Mouse (Mus musculus) macrophage (primary cell): ENCODE data around the gene Tppp2. TPM values are rescaled to one million over a fixed set of nuclear protein-coding genes. Genes with fewer than 3 reads are reported as not detected.
A peak's percentile ranks its signal among the peaks of the same experiment; 100 is the strongest.

Experiments
- H3K27ac ChIP-seq: fragments of 350-480 bp; formaldehyde crosslinking; 2 replicates; pipeline ENCODE4 v1.9.0; 2021
- H3K36me3 ChIP-seq: fragments of 350-480 bp; formaldehyde crosslinking; 2 replicates; pipeline ENCODE4 v1.9.0; 2021; ENCODE audit errors: inconsistent target
- H3K4me3 ChIP-seq: fragments of 350-480 bp; formaldehyde crosslinking; 2 replicates; pipeline ENCODE4 v1.9.0; 2021; ENCODE audit errors: inconsistent target
- H3K79me2 ChIP-seq: fragments of 350-480 bp; formaldehyde crosslinking; 2 replicates; pipeline ENCODE4 v1.9.0; 2021; ENCODE audit errors: inconsistent target
- WGBS: methylation state at CpG from one replicate; pipeline ENCODE4 v1.1.7; 2026; ENCODE audit warnings: inconsistent platforms; ENCODE audit not compliant: missing documents; 5-methylcytosine and 5-hydroxymethylcytosine counted together
- polyA plus RNA-seq: library from polyadenylated mRNA; stranded (reverse); fragments of 250-400 nt; gene quantifications from 3 replicates; pipeline ENCODE4 v1.2.4, GENCODE M21; 2018; ENCODE audit warnings: inconsistent platforms

The Tppp2 gene
- polyA plus RNA-seq, 1 experiment from 2014 or later = not detected

GRCm38 (mm10) chr14:51896539-51897170 lies 21.6 kb upstream of the Tppp2 start:
- 90% methylated on average over 7 of the region's 8 CpGs for WGBS
- Histone ChIP-seq H3K79me2 (no peaks in the 10 kb centered on the region), H3K36me3 (no peaks in the 10 kb centered on the region), H3K27ac (no peak overlapping the region), H3K4me3 (no peak overlapping the region)

- no peak overlapping the region for H3K4me3 ChIP-seq
- H3K27ac ChIP-seq = no peak overlapping the region
- H3K36me3 ChIP-seq = no peaks in the 10 kb centered on the region
- no peaks in the 10 kb centered on the region for H3K79me2 ChIP-seq
- WGBS = 95% methylated on average over 1 of the region's 1 CpGs
Observed at GRCm38 (mm10) chr14:51899351-51899750, 18.9 kb upstream of the Tppp2 start.

GRCm38 (mm10) chr14:51902806-51903710 lies 15.2 kb upstream of the Tppp2 start:
- Histone ChIP-seq H3K27ac (no peak overlapping the region), H3K4me3 (no peak overlapping the region), H3K36me3 (no peaks in the 10 kb centered on the region), H3K79me2 (no peaks in the 10 kb centered on the region)
- 71% methylated on average over 8 of the region's 9 CpGs for WGBS

- 96% methylated on average over 9 of the region's 9 CpGs for WGBS
- H3K36me3 ChIP-seq = no peaks in the 10 kb centered on the region
Observed at GRCm38 (mm10) chr14:51903782-51904181, 14.4 kb upstream of the Tppp2 start.

GRCm38 (mm10) chr14:51904706-51905105 lies 13.5 kb upstream of the Tppp2 start:
- WGBS = 66% methylated on average over 7 of the region's 7 CpGs
- Histone ChIP-seq H3K36me3 (no peaks in the 10 kb centered on the region), H3K4me3 (no peak overlapping the region), H3K27ac (no peak overlapping the region), H3K79me2 (no peaks in the 10 kb centered on the region)

More at GRCm38 (mm10) chr14:51903782-51904181, 14.4 kb upstream of the Tppp2 start:
- Histone ChIP-seq H3K27ac (no peak overlapping the region), H3K79me2 (no peaks in the 10 kb centered on the region), H3K4me3 (no peak overlapping the region)

- Histone ChIP-seq H3K27ac (no peak overlapping the region), H3K36me3 (no peaks in the 10 kb centered on the region), H3K4me3 (no peak overlapping the region), H3K79me2 (no peaks in the 10 kb centered on the region)
- WGBS = 93% methylated on average over 11 of the region's 11 CpGs
Observed at GRCm38 (mm10) chr14:51906102-51906501, 12.1 kb upstream of the Tppp2 start.

GRCm38 (mm10) chr14:51911301-51911700 lies 6.9 kb upstream of the Tppp2 start:
- no peak overlapping the region for H3K27ac ChIP-seq
- no peaks in the 10 kb centered on the region for H3K36me3 ChIP-seq
- H3K4me3 ChIP-seq = no peak overlapping the region
- WGBS = 88% methylated on average over 10 of the region's 10 CpGs
- no peaks in the 10 kb centered on the region for H3K79me2 ChIP-seq

GRCm38 (mm10) chr14:51912391-51913061 lies 5.7 kb upstream of the Tppp2 start:
- H3K79me2 ChIP-seq = no peaks in the 10 kb centered on the region
- H3K36me3 ChIP-seq = no peaks in the 10 kb centered on the region
- H3K27ac ChIP-seq = no peak overlapping the region
- WGBS = 31% methylated on average over 14 of the region's 14 CpGs
- no peak overlapping the region for H3K4me3 ChIP-seq

- no peaks in the 10 kb centered on the region for H3K79me2 ChIP-seq
- 2% methylated on average over 58 of the region's 58 CpGs for WGBS
- peak overlapping the region; percentile 7; the same call in 1 of the 2 replicates for H3K4me3 ChIP-seq
- H3K36me3 ChIP-seq = no peaks in the 10 kb centered on the region
- no peak overlapping the region for H3K27ac ChIP-seq
Observed at GRCm38 (mm10) chr14:51913062-51913959, 4.9 kb upstream of the Tppp2 start.

GRCm38 (mm10) chr14:51913960-51914762 lies 4.1 kb upstream of the Tppp2 start, which contains the start of gene Ndrg2:
Gene Ndrg2 (minus strand): TSS chr14:51914158.
- Histone ChIP-seq H3K4me3 (peak within 1 kb of the TSS; percentile 7; the same call in 1 of the 2 replicates), H3K27ac (no peak within 1 kb of the TSS), H3K79me2 (no peaks in the 10 kb centered on the region), H3K36me3 (no peaks in the 10 kb centered on the region)
- 13% methylated on average over 21 of the region's 23 CpGs for WGBS

- H3K27ac ChIP-seq = no peak overlapping the region
- H3K36me3 ChIP-seq = no peaks in the 10 kb centered on the region
- no peak overlapping the region for H3K4me3 ChIP-seq
- no peaks in the 10 kb centered on the region for H3K79me2 ChIP-seq
- 4% methylated on average over 3 of the region's 3 CpGs for WGBS
Observed at GRCm38 (mm10) chr14:51915030-51915429, 3.2 kb upstream of the Tppp2 start.

GRCm38 (mm10) chr14:51916539-51916938 lies 1.7 kb upstream of the Tppp2 start:
- Histone ChIP-seq H3K27ac (no peak overlapping the region), H3K79me2 (no peaks in the 10 kb centered on the region), H3K4me3 (no peak overlapping the region), H3K36me3 (no peaks in the 10 kb centered on the region)
- 83% methylated on average over 4 of the region's 4 CpGs for WGBS

GRCm38 (mm10) chr14:51918966-51919365 lies 741 bp downstream of the Tppp2 start:
- Histone ChIP-seq H3K79me2 (no peaks in the 10 kb centered on the region), H3K27ac (no peak overlapping the region), H3K4me3 (no peak overlapping the region), H3K36me3 (no peaks in the 10 kb centered on the region)
- 92% methylated on average over 3 of the region's 4 CpGs for WGBS
